Mouse (Mus musculus) embryonic facial prominence, embryonic 12.5 days (tissue): ENCODE measurements around the gene Plscr1. TPM values are rescaled to one million over a fixed set of nuclear protein-coding genes. Genes with fewer than 3 reads are reported as not detected.

Experiments used
- ATAC-seq: fragments of 200-750 bp; cut with Nextera tagmentation; 2 replicates; pipeline ENCODE4 v1.8.0; 2017; ENCODE audit not compliant: insufficient number of reproducible peaks, insufficient read depth, low FRiP score, low TSS enrichment
- H3K27ac ChIP-seq: fragments of 300-500 bp; sonication (generic); 2 replicates; pipeline ENCODE4 v1.5.1; 2016; ENCODE audit warnings: mild to moderate bottlenecking
- H3K27me3 ChIP-seq: fragments of 300-500 bp; sonication (generic); 2 replicates; pipeline ENCODE4 v1.6.1; 2016; ENCODE audit warnings: mild to moderate bottlenecking, moderate library complexity
- H3K36me3 ChIP-seq: fragments of 300-500 bp; sonication (generic); 2 replicates; pipeline ENCODE4 v1.6.1; 2016; ENCODE audit warnings: mild to moderate bottlenecking
- H3K4me1 ChIP-seq: fragments of 300-500 bp; sonication (generic); 2 replicates; pipeline ENCODE4 v1.6.1; 2016
- H3K4me2 ChIP-seq: fragments of 300-500 bp; sonication (generic); replicated peaks from 2 replicates; pipeline ENCODE4 v1.6.1; 2016; ENCODE audit warnings: mild to moderate bottlenecking, moderate library complexity
- H3K4me3 ChIP-seq: fragments of 300-500 bp; sonication (generic); 2 replicates; pipeline ENCODE4 v1.5.1; 2016; ENCODE audit warnings: mild to moderate bottlenecking
- H3K9ac ChIP-seq: fragments of 300-500 bp; sonication (generic); 2 replicates; pipeline ENCODE4 v1.6.1; 2016; ENCODE audit warnings: mild to moderate bottlenecking, moderate library complexity
- H3K9me3 ChIP-seq: fragments of 300-500 bp; sonication (generic); 2 replicates; pipeline ENCODE4 v1.6.1; 2016; ENCODE audit warnings: mild to moderate bottlenecking, moderate library complexity
- WGBS: fragments of 180-500 bp; shearing (Covaris S2); methylation state at CpG from one replicate; pipeline ENCODE4 v1.1.7; 2016; 5-methylcytosine and 5-hydroxymethylcytosine counted together
- polyA plus RNA-seq: library from polyadenylated mRNA; unstranded; fragments of >200 nt; fragmentation: Nextera tagmentation; extraction: Ambion mirVana; gene quantifications from 2 replicates; pipeline ENCODE4 v1.2.1, GENCODE M21; 2016

The Plscr1 gene
- polyA plus RNA-seq, 1 experiment from 2014 or later, result 31.5 TPM

DNA sequence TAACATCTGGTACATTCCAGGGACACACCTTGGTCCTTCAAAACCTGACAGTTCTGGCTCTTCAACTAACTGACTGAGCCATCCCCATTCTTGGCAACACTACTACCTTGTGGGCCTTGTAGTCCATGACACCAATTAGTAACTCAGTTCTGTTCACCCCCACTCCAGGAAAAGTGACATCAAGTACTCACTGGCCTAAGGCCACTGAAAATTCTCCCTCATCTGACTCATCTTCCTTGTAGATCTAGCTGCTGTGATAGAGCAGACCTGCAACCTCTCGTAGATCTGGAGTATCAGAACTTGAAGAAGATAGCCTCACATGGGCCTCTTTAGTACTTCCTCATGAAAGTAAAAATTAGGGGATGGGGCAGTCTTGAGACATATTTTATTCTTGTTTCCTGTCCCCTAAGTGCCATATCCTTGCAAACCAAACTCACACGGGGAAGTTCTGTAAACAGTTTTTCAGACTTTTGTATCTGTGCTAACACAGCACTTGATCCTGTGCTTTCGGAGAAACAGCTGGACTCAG is 23.4 kb upstream of the Plscr1 start:
- Histone ChIP-seq H3K36me3 (no peaks in the 10 kb centered on the region), H3K27ac (no peak overlapping the region), H3K4me3 (no peak overlapping the region), H3K4me2 (no peak overlapping the region), H3K4me1 (no peaks in the 10 kb centered on the region), H3K27me3 (no peaks in the 10 kb centered on the region), H3K9ac (no peak overlapping the region), H3K9me3 (no peaks in the 10 kb centered on the region)
- WGBS, result 78% methylated on average over 3 of the region's 3 CpGs
- ATAC-seq, result no peak

DNA sequence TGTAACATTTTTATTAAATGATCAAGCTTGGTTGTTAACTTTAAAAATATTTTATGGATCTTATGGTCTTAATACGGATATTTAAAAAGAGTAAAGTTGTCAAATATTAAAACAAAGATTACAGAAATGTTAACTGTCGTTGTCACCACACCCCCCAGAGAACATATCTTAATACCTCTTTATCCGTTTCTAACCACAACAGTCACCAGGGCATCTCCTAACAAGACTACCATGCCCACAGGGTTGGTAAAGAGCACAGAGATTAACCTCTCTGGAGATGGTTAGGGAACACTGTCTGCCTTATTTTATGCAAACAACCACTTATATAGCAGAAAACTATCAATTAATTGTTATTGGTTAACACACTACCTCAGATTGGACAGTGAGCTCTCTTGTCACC is 22.8 kb upstream of the Plscr1 start:
- H3K4me1 ChIP-seq, result no peaks in the 10 kb centered on the region
- 83% methylated on average over 3 of the region's 3 CpGs for WGBS
- no peaks in the 10 kb centered on the region for H3K27me3 ChIP-seq
- H3K4me3 ChIP-seq, result no peak overlapping the region
- H3K9ac ChIP-seq, result no peak overlapping the region
- no peak overlapping the region for H3K4me2 ChIP-seq
- H3K27ac ChIP-seq, result no peak overlapping the region
- no peaks in the 10 kb centered on the region for H3K9me3 ChIP-seq
- ATAC-seq, result no peak
- H3K36me3 ChIP-seq, result no peaks in the 10 kb centered on the region

DNA sequence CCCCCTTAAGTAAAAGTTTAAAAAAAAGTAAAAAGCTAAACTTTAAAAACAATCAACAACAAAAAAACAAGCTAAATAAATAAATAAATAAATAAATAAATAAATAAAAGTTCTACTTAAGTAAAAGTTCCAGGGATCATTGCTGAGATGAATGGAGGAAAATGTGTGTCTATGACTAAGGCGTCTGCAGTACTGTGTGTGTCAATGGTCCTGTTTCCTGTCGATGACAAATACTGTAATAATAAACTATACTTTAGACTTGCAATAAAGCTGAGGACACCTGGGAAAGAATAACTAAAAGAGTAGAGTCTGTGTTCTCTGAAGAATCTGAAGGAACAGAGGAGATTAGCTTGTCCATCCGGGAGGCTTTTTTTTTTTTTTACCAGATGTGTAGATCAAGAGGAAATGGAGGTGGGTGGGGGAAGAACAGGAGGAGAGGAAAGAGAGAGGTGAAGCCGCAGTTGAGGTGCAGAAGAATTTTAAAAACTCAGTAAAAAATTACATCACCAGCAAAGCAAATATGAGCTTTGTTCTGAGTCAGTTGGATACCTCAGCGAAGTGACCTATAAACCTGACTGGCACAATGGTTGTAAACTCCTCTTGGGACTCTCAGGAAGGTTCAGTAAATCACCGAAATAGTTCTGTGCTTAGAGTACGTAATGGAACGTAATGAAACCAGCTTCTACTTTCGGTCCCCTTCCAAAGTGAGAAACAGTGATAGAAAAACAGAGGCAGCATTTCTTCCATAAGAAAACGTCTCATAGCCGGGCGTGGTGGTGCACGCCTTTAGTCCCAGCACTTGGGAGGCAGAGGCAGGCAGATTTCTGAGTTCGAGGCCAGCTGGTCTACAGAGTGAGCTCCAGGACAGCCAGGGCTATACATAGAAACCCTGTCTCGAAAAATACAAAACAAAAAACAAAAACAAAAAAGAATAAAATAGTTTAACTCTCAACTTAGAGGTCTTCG is 20.4 kb upstream of the Plscr1 start:
- no peaks in the 10 kb centered on the region for H3K9me3 ChIP-seq
- H3K4me3 ChIP-seq, result no peak overlapping the region
- H3K27ac ChIP-seq, result no peak overlapping the region
- H3K9ac ChIP-seq, result no peak overlapping the region
- no peak for ATAC-seq
- no peak overlapping the region for H3K4me2 ChIP-seq
- H3K36me3 ChIP-seq, result no peaks in the 10 kb centered on the region
- H3K27me3 ChIP-seq, result no peaks in the 10 kb centered on the region
- WGBS, result 84% methylated on average over 16 of the region's 16 CpGs
- H3K4me1 ChIP-seq, result no peaks in the 10 kb centered on the region

DNA sequence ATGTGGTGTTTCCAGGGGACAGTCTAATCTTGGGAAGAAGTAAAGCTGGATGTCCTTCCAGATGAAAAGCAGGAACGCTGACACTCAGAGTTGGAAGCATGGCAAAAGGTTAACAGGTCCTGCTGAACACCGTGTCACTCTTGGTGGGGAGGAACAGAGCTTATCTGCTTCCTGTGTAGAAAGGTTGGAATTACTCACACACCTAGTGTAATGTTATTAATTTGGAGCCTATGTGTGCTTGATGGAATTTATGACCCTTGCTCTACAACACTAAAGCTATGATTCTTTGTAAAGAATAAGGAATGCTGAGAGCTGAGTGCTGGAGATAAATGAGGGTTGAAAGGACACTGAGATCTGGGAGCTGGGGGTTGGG is 19.7 kb upstream of the Plscr1 start:
- Histone ChIP-seq H3K4me3 (no peak overlapping the region), H3K9ac (no peak overlapping the region), H3K4me1 (no peaks in the 10 kb centered on the region), H3K27me3 (no peaks in the 10 kb centered on the region), H3K27ac (no peak overlapping the region), H3K4me2 (no peak overlapping the region), H3K9me3 (no peaks in the 10 kb centered on the region), H3K36me3 (no peaks in the 10 kb centered on the region)
- ATAC-seq, result no peak
- 73% methylated on average over 2 of the region's 2 CpGs for WGBS

DNA sequence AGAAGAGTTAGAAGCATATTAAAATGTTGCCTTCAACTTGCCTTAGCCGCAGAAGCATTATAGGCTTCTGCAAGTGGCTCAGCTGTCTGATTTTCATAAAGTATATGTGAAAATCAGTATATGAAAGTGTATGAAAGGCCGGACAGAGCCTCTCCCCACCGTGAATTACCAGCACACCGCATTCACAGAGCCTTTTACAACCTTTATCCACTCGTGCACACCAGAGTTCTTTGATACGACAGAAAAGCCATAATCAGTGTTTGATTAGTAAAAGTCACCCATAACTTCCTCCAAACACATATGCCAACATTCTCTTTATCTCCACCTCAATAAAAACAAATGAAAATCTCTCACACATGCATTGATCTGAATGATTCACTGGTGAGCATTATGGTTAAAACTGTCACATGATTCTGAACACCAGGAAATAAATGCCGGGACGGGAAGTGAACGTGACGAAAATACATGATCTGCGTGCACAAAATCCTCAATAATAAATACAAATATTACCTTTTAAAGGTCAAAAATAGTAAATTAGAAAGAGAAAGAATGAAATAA is 14.6 kb upstream of the Plscr1 start:
- no peaks in the 10 kb centered on the region for H3K36me3 ChIP-seq
- no peak for ATAC-seq
- H3K4me2 ChIP-seq, result no peak overlapping the region
- 88% methylated on average over 11 of the region's 11 CpGs for WGBS
- H3K9me3 ChIP-seq, result no peaks in the 10 kb centered on the region
- no peak overlapping the region for H3K27ac ChIP-seq
- H3K4me3 ChIP-seq, result no peak overlapping the region
- no peak overlapping the region for H3K9ac ChIP-seq
- H3K27me3 ChIP-seq, result no peaks in the 10 kb centered on the region
- no peaks in the 10 kb centered on the region for H3K4me1 ChIP-seq

DNA sequence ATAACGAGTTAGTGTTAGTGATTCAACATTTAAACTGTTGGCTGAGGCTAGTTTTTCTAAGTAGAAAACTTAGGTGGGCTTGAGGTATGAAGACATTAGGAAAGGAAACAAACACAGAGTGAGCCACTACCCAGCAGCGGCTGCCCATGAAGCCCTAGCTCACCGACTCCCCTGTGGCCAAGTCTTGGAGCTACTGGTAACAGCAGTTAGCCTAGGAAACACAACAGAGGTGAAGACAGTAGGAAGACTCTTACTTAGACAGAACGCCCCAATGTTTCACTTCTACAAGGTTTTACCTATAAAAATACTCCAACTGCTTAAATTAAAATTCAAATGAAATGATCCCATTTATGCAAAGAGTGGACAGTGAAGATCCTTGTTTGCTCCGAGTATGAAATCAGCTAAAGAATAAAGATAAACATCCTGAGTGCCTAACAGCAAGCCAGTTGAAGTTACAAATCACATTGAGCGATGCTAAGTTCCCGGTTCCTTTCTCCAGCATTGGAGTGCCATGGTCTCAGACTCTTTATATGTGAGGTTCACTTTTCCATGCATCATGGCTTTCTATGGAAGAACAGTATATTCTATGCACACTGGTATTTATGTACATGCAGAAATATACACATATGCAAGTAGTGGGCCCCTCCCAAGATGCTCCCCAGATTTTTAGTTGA is 640 bp upstream of the Plscr1 start:
- Histone ChIP-seq H3K4me3 (no peak overlapping the region), H3K4me2 (0 out of 2 replicates have a peak overlapping the region, but pooled peaks have one; percentile 66), H3K4me1 (peaks cover 18% of the 10 kb centered on the region), H3K27me3 (no peaks in the 10 kb centered on the region), H3K27ac (no peak overlapping the region), H3K9me3 (no peaks in the 10 kb centered on the region), H3K36me3 (no peaks in the 10 kb centered on the region), H3K9ac (no peak overlapping the region)
- 78% methylated on average over 7 of the region's 7 CpGs for WGBS
- ATAC-seq, result no peak

DNA sequence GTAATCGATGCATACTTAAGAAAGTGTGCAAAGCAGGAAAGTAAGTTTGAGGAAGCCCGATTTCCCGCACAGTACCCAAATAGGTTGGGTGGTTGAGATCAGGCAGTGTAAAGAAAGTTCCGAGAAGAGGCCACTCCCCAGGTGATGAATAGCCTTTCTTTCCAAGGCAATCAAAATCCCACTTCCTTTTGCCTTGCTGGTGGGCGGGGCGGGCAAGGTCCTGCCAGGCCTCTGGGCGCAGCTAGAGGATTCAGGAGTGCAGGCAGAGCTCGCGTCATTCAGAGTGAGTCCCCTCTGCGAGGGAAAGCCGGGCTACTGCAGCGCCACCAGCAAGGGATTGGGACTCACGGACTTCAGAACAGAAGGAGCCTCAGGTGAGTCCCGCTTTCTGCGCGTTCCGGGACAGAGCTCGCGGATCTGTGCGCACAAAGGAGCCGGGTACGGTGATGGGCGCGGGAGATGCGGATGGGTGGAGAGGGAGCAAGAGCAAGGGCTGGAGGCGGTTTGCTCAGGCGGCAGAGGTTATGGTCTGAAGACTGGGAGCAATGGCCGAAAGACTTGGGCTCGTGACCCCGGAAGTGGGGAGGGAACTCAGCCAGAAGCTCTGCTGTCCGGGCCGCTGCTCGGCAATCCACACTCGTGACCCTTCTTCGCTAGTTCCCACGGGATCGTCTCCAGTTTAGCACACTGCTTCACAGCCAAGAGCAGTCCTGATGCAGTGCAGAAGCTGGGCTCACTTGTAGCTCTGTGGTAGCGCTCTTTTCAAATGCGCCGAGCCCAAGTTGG is 630 bp downstream of the Plscr1 start:
- peak overlapping the region; percentile 62 for H3K4me3 ChIP-seq
- peak; percentile 93 for ATAC-seq
- WGBS, result under 1% methylated on average over 40 of the region's 40 CpGs
- peak overlapping the region; percentile 66 for H3K4me2 ChIP-seq
- peak overlapping the region; percentile 89 for H3K27ac ChIP-seq
- H3K27me3 ChIP-seq, result no peaks in the 10 kb centered on the region
- H3K9me3 ChIP-seq, result no peaks in the 10 kb centered on the region
- H3K9ac ChIP-seq, result peak overlapping the region; percentile 61
- H3K36me3 ChIP-seq, result no peaks in the 10 kb centered on the region
- peaks cover 18% of the 10 kb centered on the region for H3K4me1 ChIP-seq

DNA sequence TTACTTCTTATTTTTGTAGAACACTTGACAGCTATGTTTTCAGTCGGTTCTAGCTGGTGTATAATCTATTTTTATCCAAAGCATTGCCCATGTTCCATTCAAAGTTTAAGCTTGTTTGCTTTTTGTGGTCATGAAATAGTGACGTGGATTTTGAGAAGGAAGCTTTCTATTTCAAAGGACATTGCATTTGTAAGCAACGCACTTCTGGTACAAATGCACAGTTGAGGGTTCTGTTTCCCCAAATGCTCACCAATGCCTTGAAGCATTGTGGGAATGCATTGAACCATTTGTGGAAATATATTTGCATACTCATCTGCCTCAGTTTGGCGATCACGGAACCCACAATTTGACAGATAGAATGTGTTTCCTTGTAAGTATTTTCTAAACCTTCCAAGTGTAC is 3.2 kb downstream of the Plscr1 start:
- Histone ChIP-seq H3K4me2 (no peak overlapping the region), H3K4me1 (peaks cover 18% of the 10 kb centered on the region), H3K27me3 (no peaks in the 10 kb centered on the region), H3K27ac (no peak overlapping the region), H3K4me3 (no peak overlapping the region), H3K9me3 (no peaks in the 10 kb centered on the region), H3K9ac (no peak overlapping the region), H3K36me3 (no peaks in the 10 kb centered on the region)
- 87% methylated on average over 5 of the region's 5 CpGs for WGBS
- no peak for ATAC-seq

DNA sequence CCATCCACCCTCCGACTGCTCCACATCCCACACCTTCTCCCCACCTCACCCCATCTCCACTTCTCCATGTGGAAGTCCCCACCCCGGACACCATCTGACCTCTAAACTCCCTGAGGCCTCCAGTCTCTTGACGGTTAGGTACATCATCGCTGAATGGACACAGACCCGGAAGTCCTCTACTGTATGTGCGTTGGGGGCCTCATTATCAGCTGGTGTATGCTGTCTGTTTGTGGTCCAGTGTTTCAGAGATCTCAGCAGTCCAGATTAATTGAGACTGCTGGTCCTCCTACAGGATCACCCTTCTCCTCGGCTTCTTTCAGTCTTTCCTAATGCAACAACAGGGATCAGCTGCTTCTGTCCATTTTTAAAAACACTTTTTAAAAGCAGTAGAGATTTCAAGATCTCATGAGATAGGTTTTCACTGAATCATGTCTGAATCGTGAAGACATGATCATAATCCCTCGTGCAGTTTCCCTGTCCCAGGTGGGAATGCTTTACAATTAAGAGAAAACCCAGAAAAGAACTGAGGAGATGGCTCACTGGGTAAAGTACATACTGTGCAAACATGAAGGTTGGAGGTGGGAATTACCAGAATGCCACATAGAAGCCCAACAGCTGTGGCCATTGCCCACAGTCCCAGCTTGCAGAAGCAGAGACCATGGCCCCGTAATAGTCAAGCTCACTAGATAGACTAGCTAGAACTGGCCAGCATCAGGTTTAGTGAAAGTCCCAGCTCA is 4.2 kb downstream of the Plscr1 start:
- no peaks in the 10 kb centered on the region for H3K36me3 ChIP-seq
- no peak for ATAC-seq
- H3K4me1 ChIP-seq, result peaks cover 18% of the 10 kb centered on the region
- no peak overlapping the region for H3K9ac ChIP-seq
- H3K4me3 ChIP-seq, result no peak overlapping the region
- H3K4me2 ChIP-seq, result no peak overlapping the region
- WGBS, result 90% methylated on average over 10 of the region's 10 CpGs
- no peaks in the 10 kb centered on the region for H3K9me3 ChIP-seq
- H3K27ac ChIP-seq, result no peak overlapping the region
- H3K27me3 ChIP-seq, result no peaks in the 10 kb centered on the region

DNA sequence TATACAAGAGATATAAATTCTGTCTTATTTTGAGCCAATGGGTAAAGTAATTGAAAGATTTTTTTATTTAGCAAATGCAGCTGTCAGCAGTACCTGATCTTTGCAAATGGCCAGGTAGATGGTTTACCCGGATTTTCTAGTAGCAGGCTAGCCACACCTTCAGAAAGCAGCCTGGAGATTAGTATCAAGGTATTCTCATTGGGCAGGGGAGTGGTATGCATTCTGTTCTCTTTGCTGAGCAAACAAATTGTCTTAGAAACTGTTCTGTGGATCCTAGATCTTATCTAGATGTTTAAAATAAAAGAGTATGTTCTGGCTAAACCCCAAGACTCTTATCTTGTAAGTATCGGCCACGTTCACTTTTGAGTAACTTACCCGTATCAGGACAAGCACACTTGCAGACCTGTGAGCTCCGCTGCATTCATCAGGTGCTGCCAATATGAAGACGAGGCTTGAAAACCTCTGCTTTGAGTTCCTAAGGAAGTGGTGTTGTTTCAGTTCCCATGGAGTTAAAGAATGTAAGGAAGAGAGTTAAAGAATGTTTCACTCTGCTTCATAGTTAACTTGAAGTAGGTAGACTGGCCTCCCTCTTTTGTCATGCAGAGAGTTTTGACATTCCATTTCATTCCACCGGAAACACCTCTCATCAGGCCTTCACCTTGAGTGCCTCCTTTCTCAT is 11.1 kb downstream of the Plscr1 start:
- no peak overlapping the region for H3K4me2 ChIP-seq
- no peak overlapping the region for H3K9ac ChIP-seq
- no peaks in the 10 kb centered on the region for H3K27me3 ChIP-seq
- no peaks in the 10 kb centered on the region for H3K4me1 ChIP-seq
- H3K36me3 ChIP-seq, result 0 out of 2 replicates have a peak, but pooled peaks cover 10% of the 10 kb centered on the region
- no peak for ATAC-seq
- no peak overlapping the region for H3K27ac ChIP-seq
- H3K9me3 ChIP-seq, result no peaks in the 10 kb centered on the region
- no peak overlapping the region for H3K4me3 ChIP-seq
- WGBS, result 77% methylated on average over 7 of the region's 7 CpGs
